Mouse (Mus musculus) colon, adult 2 months (tissue): ENCODE measurements around the gene Cops4. TPM values are rescaled to one million over a fixed set of nuclear protein-coding genes. Genes with fewer than 3 reads are reported as not detected.

Source experiments
- polyA plus RNA-seq: library from polyadenylated mRNA; depleted of rRNA; stranded (reverse); fragments of >200 nt; gene quantifications from 2 replicates; pipeline ENCODE4 v1.2.3, GENCODE M21; 2012; rRNA removed

Cops4 gene
- 14.6 and 18.0 TPM in 2 replicates for polyA plus RNA-seq

DNA sequence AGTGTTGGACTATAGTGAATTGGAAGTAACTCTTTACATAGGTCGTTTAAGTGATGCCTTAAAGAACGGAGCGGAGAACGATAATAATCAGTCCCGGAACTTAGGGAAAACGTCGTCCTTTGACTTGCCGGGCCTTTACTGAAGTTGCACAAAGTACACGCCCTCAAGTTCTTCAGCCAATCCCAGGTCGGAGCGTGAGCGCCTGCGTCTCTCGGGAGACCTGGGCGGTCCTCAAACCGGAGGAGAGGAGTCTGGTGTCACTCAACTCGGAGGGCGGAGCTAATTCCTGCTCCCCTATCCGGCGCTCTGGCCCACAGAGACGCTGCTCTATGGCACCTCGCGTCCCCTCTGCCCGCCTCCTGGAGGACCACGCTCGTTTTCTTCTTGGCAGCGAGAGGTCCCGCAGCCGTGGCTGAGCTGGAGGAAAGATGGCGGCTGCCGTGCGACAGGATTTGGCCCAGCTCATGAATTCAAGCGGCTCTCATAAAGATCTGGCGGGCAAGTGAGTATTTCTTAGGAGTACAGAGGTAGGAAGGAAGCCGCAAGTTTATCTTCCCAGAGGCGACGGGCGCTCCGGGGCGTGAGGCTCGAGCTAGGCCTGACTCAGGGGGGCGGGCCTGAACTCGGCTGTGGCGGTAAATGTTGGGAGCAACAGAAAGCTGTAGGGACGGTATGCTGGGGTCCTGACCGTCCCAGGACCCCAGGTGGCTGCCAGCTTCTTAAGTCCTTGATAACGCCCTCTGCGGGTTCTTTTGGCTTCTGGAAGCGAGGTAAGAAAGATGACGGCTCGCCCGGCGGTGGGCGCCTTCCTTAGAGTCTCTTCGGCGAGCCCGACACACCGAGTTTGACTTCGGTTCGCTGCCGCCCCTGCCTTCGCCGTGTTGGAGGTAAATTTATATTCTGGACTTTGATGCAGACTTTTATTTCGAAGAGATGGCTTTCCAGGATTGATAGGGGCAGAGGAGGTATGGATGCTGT lies at the start of gene Cops4:
Gene Cops4, plus strand, starts transcription at position 261 of the 978 bp plus-strand sequence.

DNA sequence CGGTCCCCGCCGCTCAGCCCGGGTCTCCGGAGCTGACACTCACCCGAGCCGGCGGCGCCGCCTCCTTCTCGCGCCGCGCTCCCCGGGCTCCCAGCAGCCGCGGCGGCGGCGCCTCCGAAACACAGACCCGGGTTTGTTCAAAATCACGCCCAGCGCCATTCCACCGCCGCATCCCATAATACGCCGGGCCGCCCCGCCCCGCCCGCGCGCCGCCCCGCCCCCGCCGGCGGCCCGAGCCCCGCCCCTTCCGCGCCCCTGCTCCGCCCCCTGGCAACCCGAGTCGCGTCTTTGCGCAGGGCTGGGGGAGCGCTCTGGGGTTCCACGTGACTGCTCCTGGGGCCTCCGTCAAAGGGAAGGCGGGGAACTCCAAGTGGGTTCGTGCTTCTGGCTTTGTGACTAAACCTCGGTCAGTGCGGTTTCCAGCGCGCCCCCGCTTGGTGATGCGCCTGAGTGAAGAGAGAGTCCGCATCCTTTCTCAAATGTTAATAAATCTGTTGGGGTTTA lies 17.6 kb upstream of the Cops4 start, which contains the start of gene Lin54:
Gene Lin54, minus strand, starts transcription at position 182 of the 504 bp plus-strand sequence.

DNA sequence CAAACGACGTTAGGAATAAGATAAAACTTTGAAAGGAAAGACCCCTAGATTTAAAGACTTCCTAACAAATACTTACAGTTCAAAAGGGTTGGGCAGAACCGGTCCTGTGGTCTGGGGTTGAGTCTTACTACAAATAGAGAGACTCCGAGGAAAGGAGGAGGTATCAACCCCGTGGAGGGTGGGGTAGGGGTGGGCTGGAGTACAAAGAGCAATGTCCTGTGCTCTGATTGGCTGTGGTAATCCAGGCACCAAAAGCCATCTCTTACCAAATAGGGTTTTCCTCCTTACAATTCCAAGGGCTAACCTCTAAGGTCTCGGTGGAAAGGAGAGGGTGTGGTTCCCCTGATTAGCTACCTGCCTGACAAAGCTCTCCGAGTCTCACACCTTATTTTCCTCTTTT lies 54.0 kb downstream of the Cops4 start, which contains the start of gene Plac8:
Gene Plac8, minus strand, starts transcription at position 177 of the 400 bp plus-strand sequence.

Other genes with a start within 250 kb of the Cops4 start
- gene Sec31a, start 102.1 kb upstream of the Cops4 start, polyA plus RNA-seq: 302 and 324 TPM in 2 replicates
- gene Lin54, start 17.7 kb upstream of the Cops4 start, polyA plus RNA-seq: 4.5 and 5.1 TPM in 2 replicates
- 719 and 964 TPM in 2 replicates for gene Plac8, start 53.9 kb downstream of the Cops4 start, polyA plus RNA-seq
- gene Coq2, start 156.8 kb downstream of the Cops4 start, polyA plus RNA-seq: 155 and 222 TPM in 2 replicates
- 14.5 and 15.9 TPM in 2 replicates for gene Hpse, start 201.4 kb downstream of the Cops4 start, polyA plus RNA-seq